Mouse (Mus musculus) yolk sac, embryonic 10.5 days (tissue): ENCODE results near the gene Cep131.

Experiments
- DNase-seq: peaks from one replicate; pipeline ENCODE4 v3.0.0-alpha.2; 2017; ENCODE audit warnings: low spot score

The Cep131 gene

GRCm38 (mm10) chr11:120049067-120049466 is 37.6 kb downstream of the Cep131 start:
- no peak for DNase-seq

GRCm38 (mm10) chr11:120048252-120048556 is 38.4 kb downstream of the Cep131 start:
- DNase-seq = no peak

- no peak for DNase-seq
Measured at GRCm38 (mm10) chr11:120047531-120048251, 38.9 kb downstream of the Cep131 start.

- DNase-seq = no peak
Measured at GRCm38 (mm10) chr11:120046553-120047191, 40.0 kb downstream of the Cep131 start, which contains the start of gene Aatk. TSS of gene Aatk (minus strand) at chr11:120047167.

- DNase-seq = no peak
Measured at GRCm38 (mm10) chr11:120045839-120046552, 40.6 kb downstream of the Cep131 start.

GRCm38 (mm10) chr11:120045341-120045740 is 41.3 kb downstream of the Cep131 start:
- no peak for DNase-seq

GRCm38 (mm10) chr11:120042141-120042838 is 44.3 kb downstream of the Cep131 start:
- no peak for DNase-seq

GRCm38 (mm10) chr11:120041191-120042123 is 45.2 kb downstream of the Cep131 start:
- DNase-seq = peak; percentile 73

- no peak for DNase-seq
Measured at GRCm38 (mm10) chr11:120040440-120040839, 46.2 kb downstream of the Cep131 start.

GRCm38 (mm10) chr11:120039581-120039980 is 47.0 kb downstream of the Cep131 start:
- no peak for DNase-seq

- DNase-seq = no peak
Measured at GRCm38 (mm10) chr11:120034762-120035161, 51.9 kb downstream of the Cep131 start.

- no peak for DNase-seq
Measured at GRCm38 (mm10) chr11:120034306-120034705, 52.3 kb downstream of the Cep131 start.

GRCm38 (mm10) chr11:120033473-120033872 is 53.2 kb downstream of the Cep131 start:
- no peak for DNase-seq

GRCm38 (mm10) chr11:120032052-120032451 is 54.6 kb downstream of the Cep131 start:
- no peak for DNase-seq

- peak; percentile 51 for DNase-seq
Measured at GRCm38 (mm10) chr11:120030145-120030901, 56.3 kb downstream of the Cep131 start.

- DNase-seq = peak; percentile 87
Measured at GRCm38 (mm10) chr11:120029431-120030144, 57.0 kb downstream of the Cep131 start.

GRCm38 (mm10) chr11:120028319-120029092 is 58.1 kb downstream of the Cep131 start:
- DNase-seq = peak; percentile 82

- DNase-seq = no peak
Measured at GRCm38 (mm10) chr11:120026941-120027340, 59.7 kb downstream of the Cep131 start.

GRCm38 (mm10) chr11:120022841-120023240 is 63.8 kb downstream of the Cep131 start:
- DNase-seq = no peak
